Mouse (Mus musculus) olfactory bulb, adult 2 months (tissue): ENCODE data around the gene Angptl4.
"Not testable (repeated sequence)": the region's sequence is repeated elsewhere in the genome, so short reads cannot be mapped to it uniquely, and the experiment has no call there.

Experiments used
- CTCF ChIP-seq: fragments of 200-500 bp; IDR thresholded peaks from 2 replicates; pipeline ENCODE4 v1.5.1; 2012; ENCODE audit warnings: low read depth, mild to moderate bottlenecking, low read length, moderate library complexity; ENCODE audit not compliant: insufficient read depth
- POLR2A ChIP-seq: fragments of 200-500 bp; IDR thresholded peaks from 2 replicates; pipeline ENCODE4 v1.6.1; 2012; ENCODE audit warnings: mild to moderate bottlenecking, low read depth, low read length, moderate library complexity; ENCODE audit not compliant: insufficient read depth

DNA sequence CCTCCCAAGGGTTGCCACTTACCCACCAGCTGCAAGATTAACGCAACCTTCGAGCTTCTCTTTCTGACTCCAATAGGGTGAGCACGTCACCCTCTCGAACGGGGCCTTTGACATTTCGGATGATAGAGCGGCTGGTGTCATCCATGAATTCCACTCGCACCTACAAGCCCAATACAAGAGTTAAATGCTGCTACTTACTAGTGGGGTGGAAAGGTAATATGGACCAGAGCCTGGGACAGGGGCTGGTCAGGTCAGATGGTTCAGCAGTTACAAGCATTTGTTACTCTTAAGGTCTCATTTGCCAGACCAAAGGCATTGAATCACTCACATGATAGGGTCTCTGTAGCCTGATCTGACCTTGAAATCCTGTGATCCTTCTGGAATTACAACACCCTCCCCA lies 41.5 kb upstream of the Angptl4 start:
- TF ChIP-seq CTCF, POLR2A: not testable (repeated sequence)
